Mouse (Mus musculus): Measurements from ENCODE around the gene Ints13.

DNA sequence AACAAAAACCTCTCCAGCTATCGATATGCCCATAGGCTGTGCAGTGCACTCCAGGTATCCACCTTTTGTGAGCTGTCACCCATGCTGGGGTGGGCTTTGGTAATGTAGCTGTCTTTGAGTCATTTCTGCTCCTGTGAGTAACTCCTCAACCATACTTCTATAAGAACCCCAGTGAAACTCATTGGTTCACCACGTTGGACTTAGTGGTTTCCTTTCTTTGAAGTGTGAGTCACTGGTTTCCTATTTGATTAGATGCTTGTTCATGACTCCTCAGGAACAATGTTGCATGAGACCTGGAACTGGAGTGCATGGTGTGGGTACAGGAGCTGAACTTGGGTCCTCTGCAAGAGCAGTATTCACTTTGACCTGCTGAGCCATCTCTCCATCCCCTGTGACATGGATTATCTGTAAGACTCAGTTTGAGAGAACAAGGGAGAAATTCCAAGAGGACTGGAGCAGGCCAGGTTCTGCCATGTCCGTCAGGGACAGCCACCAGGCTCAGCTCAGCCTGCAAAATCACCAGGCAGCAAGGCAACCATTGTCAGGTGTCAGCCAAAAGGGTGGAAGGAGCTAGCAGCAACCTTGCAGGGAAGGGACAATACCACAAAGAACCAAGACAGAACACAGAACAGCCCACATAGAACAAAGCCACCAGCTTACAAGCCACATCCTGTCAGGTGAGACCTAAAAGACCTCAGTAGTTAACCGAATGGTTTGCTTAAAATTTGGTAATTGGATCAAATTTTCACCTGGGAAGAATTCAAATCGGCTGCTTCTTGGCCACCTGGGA is 56.0 kb downstream of the Ints13 start:
- TF ChIP-seq CTCF (IDR thresholded peaks at IDR 0.05) = no peak
- TF ChIP-seq EP300 (IDR thresholded peaks at IDR 0.05; ENCODE audit: insufficient read depth, low read depth, low read length) = no peak
- TF ChIP-seq POLR2A (IDR thresholded peaks at IDR 0.05; ENCODE audit: insufficient read depth, low read depth, low read length) = no peak

All from heart, adult 2 months (tissue).